Mouse (Mus musculus) cortical plate, adult 2 months (tissue): ENCODE measurements around the gene Lpcat2.

Source experiments
- CTCF ChIP-seq: fragments of 200-500 bp; IDR thresholded peaks from 2 replicates; pipeline ENCODE4 v1.5.1; 2011; ENCODE audit warnings: mild to moderate bottlenecking, control low read depth, low read length; ENCODE audit not compliant: insufficient read depth; ENCODE audit errors: extremely low read depth
- POLR2A ChIP-seq: fragments of 200-500 bp; IDR thresholded peaks from 2 replicates; pipeline ENCODE4 v1.6.1; 2011; ENCODE audit warnings: mild to moderate bottlenecking, low read length, control low read depth; ENCODE audit not compliant: insufficient read depth; ENCODE audit errors: extremely low read depth

DNA sequence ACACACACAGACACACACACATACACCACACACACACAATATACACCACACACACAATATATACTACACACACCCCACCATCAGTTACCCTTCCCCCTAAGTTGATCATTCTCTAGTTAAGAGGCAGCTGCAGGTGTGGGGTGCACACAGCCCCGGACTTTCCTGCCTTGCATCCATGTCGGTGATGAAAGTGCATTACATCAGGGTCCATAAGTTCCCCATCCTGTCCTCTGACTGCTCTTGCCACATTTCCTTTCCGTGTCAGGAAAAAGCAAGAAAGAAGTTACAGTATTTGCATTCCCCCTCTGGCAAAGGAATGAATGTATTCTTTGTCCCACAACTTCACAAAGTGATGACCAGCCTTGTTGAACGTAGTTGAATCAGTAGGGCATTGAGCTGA is 26.1 kb downstream of the Lpcat2 start:
- TF ChIP-seq CTCF = no peak
- no peak for TF ChIP-seq POLR2A
